13 mouse cellular contexts compared by ENCODE assay signal in the genomic region with DNA sequence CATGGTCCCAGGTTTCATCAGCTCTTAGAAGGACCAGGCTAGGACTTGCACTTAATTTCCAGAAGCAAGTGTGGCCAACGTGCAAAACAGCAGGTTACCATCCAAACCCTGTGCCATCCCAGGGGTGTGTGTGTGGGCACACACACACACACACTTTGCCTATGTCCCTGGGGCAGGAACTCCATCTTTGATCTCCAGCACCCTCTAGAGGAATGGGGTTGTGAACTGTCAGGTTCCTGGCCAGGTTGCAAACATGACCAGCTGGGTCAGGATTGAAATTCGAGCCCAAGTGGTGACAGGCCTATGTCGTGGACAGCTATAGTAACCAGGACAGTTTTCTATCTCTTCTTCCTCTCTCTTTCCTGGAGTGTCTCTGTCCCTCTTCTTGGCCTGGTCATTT. TPM values are rescaled to one million over a fixed set of nuclear protein-coding genes. Genes with fewer than 3 reads are reported as not detected.
DNase-seq lines count a peak whose midpoint lies in the region; ATAC-seq and TF ChIP-seq lines count a peak whose summit lies in the region.
"Had no signal": no experiment of that assay in that cellular context is flagged by ENCODE, and none has a peak within 500 bp of the region (broad histone marks: within the 10 kb centered on the region; RNA-seq: fewer than 3 reads in every experiment).

No protein-coding gene starts in this region.

- DNase-seq in heart, adult 18-20 months = peak; percentile 45 to 51
- no peak for DNase-seq in layer of hippocampus, adult 2 months (ENCODE audit: low spot score in 2 of 2)
- DNase-seq in layer of hippocampus, adult 11-12 months (ENCODE audit: low spot score) = no peak
- DNase-seq in 3T3-L1 (ENCODE audit: low read depth, low spot score) (peak; percentile 27), CH12.LX (ENCODE audit: extremely low read depth) (no peak)
- DNase-seq in cerebellum, adult 18-20 months = no peak
- DNase-seq: thymus, adult 18-20 months had no signal

- peaks cover 21% of the 10 kb centered on the region for H3K4me1 ChIP-seq in heart, embryonic 12.5 days (replicated peaks)
- H3K4me1 ChIP-seq in CH12.LX (ENCODE audit: control insufficient read depth in 1 of 2, insufficient read depth in 2 of 2) = peaks cover 8 to 41% of the 10 kb centered on the region in 2 experiments
- no peaks in the 10 kb centered on the region; the same call in 1 of the 2 replicates for H3K4me1 ChIP-seq in forebrain, embryonic 13.5 days
- H3K4me1 ChIP-seq: neural tube, embryonic 12.5 days had no signal

- TF ChIP-seq RAD21 in CH12.LX (IDR thresholded peaks at IDR 0.05; ENCODE audit: low read depth, low read length) = peak; percentile 44

- H3K9ac ChIP-seq in heart, embryonic 12.5 days = no peak overlapping the region
- no peak overlapping the region for H3K9ac ChIP-seq in CH12.LX (ENCODE audit: insufficient read depth, low read depth)
- H3K9ac ChIP-seq in forebrain, embryonic 13.5 days = no peak overlapping the region

- no peak overlapping the region for H3K4me2 ChIP-seq in heart, embryonic 12.5 days
- no peak overlapping the region for H3K4me2 ChIP-seq in CH12.LX (ENCODE audit: insufficient read depth, low read depth, poor library complexity, severe bottlenecking)
- H3K4me2 ChIP-seq in forebrain, embryonic 13.5 days = no peak overlapping the region
- H3K4me2 ChIP-seq: hindbrain, embryonic 12.5 days; neural tube, embryonic 12.5 days had no signal

- H3K9me3 ChIP-seq in heart, embryonic 12.5 days (replicated peaks) = no peaks in the 10 kb centered on the region
- no peaks in the 10 kb centered on the region for H3K9me3 ChIP-seq in CH12.LX (replicated peaks; ENCODE audit: low read length)
- H3K9me3 ChIP-seq in forebrain, embryonic 13.5 days (replicated peaks) = no peaks in the 10 kb centered on the region
- H3K9me3 ChIP-seq: hindbrain, embryonic 12.5 days; neural tube, embryonic 12.5 days had no signal

- H3K27me3 ChIP-seq in heart, embryonic 12.5 days (replicated peaks) = 0 out of 2 replicates have a peak, but pooled peaks cover 5% of the 10 kb centered on the region
- H3K27me3 ChIP-seq in CH12.LX (replicated peaks) = peaks cover 11% of the 10 kb centered on the region
- peaks cover under 1% of the 10 kb centered on the region; the same call in 1 of the 2 replicates for H3K27me3 ChIP-seq in forebrain, embryonic 13.5 days
- H3K27me3 ChIP-seq: neural tube, embryonic 12.5 days; Patski had no signal

- 31% methylated on average over 3 of the region's 3 CpGs for WGBS in heart, embryonic 12.5 days
- 49% methylated on average over 3 of the region's 3 CpGs for WGBS in forebrain, embryonic 13.5 days

- TF ChIP-seq POLR2A in CH12.LX (IDR thresholded peaks at IDR 0.05; ENCODE audit: low read depth, low read length) = no peak

- 0 out of 2 replicates have a peak, but pooled peaks have one; percentile 17 for TF ChIP-seq CTCF in layer of hippocampus, adult 2 months (conservative IDR thresholded peaks at IDR 0.05)
- TF ChIP-seq CTCF in CH12.LX (conservative IDR thresholded peaks at IDR 0.05 in 1 of 2, IDR thresholded peaks at IDR 0.05 in 1 of 2; ENCODE audit: low read depth in 2 of 2, low read length in 2 of 2) = peak in 1 of 2 experiments; percentile 49; a peak in 2 of 4 replicates

- H3K27ac ChIP-seq in heart, embryonic 12.5 days (ENCODE audit: poor library complexity, severe bottlenecking) = no peak overlapping the region
- H3K27ac ChIP-seq in layer of hippocampus, adult 2 months = no peak overlapping the region
- H3K27ac ChIP-seq in CH12.LX (ENCODE audit: insufficient read depth, low read depth) = no peak overlapping the region
- no peak overlapping the region for H3K27ac ChIP-seq in forebrain, embryonic 13.5 days
- H3K27ac ChIP-seq: hindbrain, embryonic 12.5 days; neural tube, embryonic 12.5 days had no signal

- in situ Hi-C loops in CH12.LX (cut with MboI; ENCODE audit: low pct_ligation_motif_present, low pct_unique_long_range_greater_than_20kb, low sequenced_read_pairs) = loop anchor here (10.0 kb wide), 2 partner anchors 96 to 184 kb away; no protein-coding TSS in a partner anchor

- no peak overlapping the region for H3K4me3 ChIP-seq in heart, embryonic 12.5 days
- no peak overlapping the region for H3K4me3 ChIP-seq in layer of hippocampus, adult 2 months
- H3K4me3 ChIP-seq in CH12.LX (replicated peaks in 1 of 3; ENCODE audit: low read depth in 2 of 3, low read length in 2 of 3, poor library complexity in 1 of 3) = no peak overlapping the region
- H3K4me3 ChIP-seq in forebrain, embryonic 13.5 days = no peak overlapping the region
- H3K4me3 ChIP-seq: hindbrain, embryonic 12.5 days; neural tube, embryonic 12.5 days had no signal

- no peaks in the 10 kb centered on the region for H3K79me2 ChIP-seq in CH12.LX (replicated peaks; ENCODE audit: control insufficient read depth, extremely low read depth, insufficient read depth, poor library complexity, severe bottlenecking)

- dilution Hi-C loops in CH12.LX (cut with MboI; ENCODE audit: extremely low pct_ligation_motif_present, extremely low pct_unique_long_range_greater_than_20kb, low sequenced_read_pairs) = no loop called here

- no peak for TF ChIP-seq EP300 in CH12.LX (IDR thresholded peaks at IDR 0.05; ENCODE audit: low read length)

- H3K36me3 ChIP-seq in heart, embryonic 12.5 days = no peaks in the 10 kb centered on the region
- no peaks in the 10 kb centered on the region for H3K36me3 ChIP-seq in CH12.LX (replicated peaks in 1 of 2; ENCODE audit: control insufficient read depth in 1 of 2, insufficient read depth in 1 of 2, low read length in 1 of 2)
- no peaks in the 10 kb centered on the region for H3K36me3 ChIP-seq in forebrain, embryonic 13.5 days (ENCODE audit: poor library complexity, severe bottlenecking)
- H3K36me3 ChIP-seq: hindbrain, embryonic 12.5 days; neural tube, embryonic 12.5 days had no signal

- no peak for ATAC-seq in heart, embryonic 12.5 days (ENCODE audit: insufficient number of reproducible peaks, low FRiP score)
- ATAC-seq in forebrain, embryonic 13.5 days = no peak
- ATAC-seq: intestine, embryonic 16.5 days; Patski had no signal

TF ChIP-seq in CH12.LX, 34 proteins besides CTCF, POLR2A, EP300 and RAD21:
- TF ChIP-seq JUN (IDR thresholded peaks at IDR 0.05; ENCODE audit: insufficient read depth, low read depth, low read length) = no peak
- no peak for TF ChIP-seq UBTF (IDR thresholded peaks at IDR 0.05; ENCODE audit: low read depth, low read length)
- no peak for TF ChIP-seq MAZ (IDR thresholded peaks at IDR 0.05; ENCODE audit: low read depth, low read length)
- TF ChIP-seq JUND (conservative IDR thresholded peaks at IDR 0.05; ENCODE audit: low read depth, low read length) = no peak
- TF ChIP-seq GABPA (IDR thresholded peaks at IDR 0.05; ENCODE audit: insufficient replicate concordance, low read depth, low read length) = no peak
- no peak for TF ChIP-seq NELFE (IDR thresholded peaks at IDR 0.05; ENCODE audit: low read depth, low read length)
- TF ChIP-seq TBP (conservative IDR thresholded peaks at IDR 0.05; ENCODE audit: low read depth, low read length) = no peak
- no peak for TF ChIP-seq CHD1 (IDR thresholded peaks at IDR 0.05; ENCODE audit: low read depth, low read length)
- no peak for TF ChIP-seq MEF2A (IDR thresholded peaks at IDR 0.05; ENCODE audit: borderline replicate concordance, low read depth, low read length)
- TF ChIP-seq USF1 (IDR thresholded peaks at IDR 0.05; ENCODE audit: low read depth, low read length) = no peak
- no peak for TF ChIP-seq SIN3A (IDR thresholded peaks at IDR 0.05; ENCODE audit: low read length)
- no peak for TF ChIP-seq USF2 (conservative IDR thresholded peaks at IDR 0.05; ENCODE audit: low read depth, low read length)
- no peak for TF ChIP-seq MXI1 (IDR thresholded peaks at IDR 0.05; ENCODE audit: low read depth, low read length)
- no peak for TF ChIP-seq TCF12 (IDR thresholded peaks at IDR 0.05; ENCODE audit: low read depth, low read length)
- no peak for TF ChIP-seq HCFC1 (IDR thresholded peaks at IDR 0.05; ENCODE audit: low read depth, low read length)
- TF ChIP-seq POLR2AphosphoS2 (IDR thresholded peaks at IDR 0.05; ENCODE audit: low read depth, low read length) = no peak
- TF ChIP-seq RCOR1 (conservative IDR thresholded peaks at IDR 0.05; ENCODE audit: low read depth, low read length) = no peak
- no peak for TF ChIP-seq ZNF384 (IDR thresholded peaks at IDR 0.05; ENCODE audit: low read depth, low read length)
- TF ChIP-seq ZKSCAN1 (IDR thresholded peaks at IDR 0.05; ENCODE audit: borderline replicate concordance, low read depth, low read length) = no peak

RNA-seq across cellular contexts. Expression of a gene that starts 6.7 kb away (rescaled TPM):
- 100 to 1,000 TPM; 233 to 240 TPM for total RNA-seq in heart, adult 18-20 months (2021)
- 6.5 and 6.9 TPM in 2 replicates for polyA plus RNA-seq in heart, embryonic 12.5 days (2016; fragmentation: Nextera tagmentation; extraction: Ambion mirVana)
- total RNA-seq in layer of hippocampus, adult 2 months (2021) = 10 to 100 TPM; 76.3 to 77.9 TPM
- 21.5 and 50.0 TPM in 2 replicates for total RNA-seq in CH12.LX (2012; rRNA removed)
- 15.5 and 17.2 TPM in 2 replicates for total RNA-seq in CH12.LX (2014; rRNA removed)
- polyA plus RNA-seq in CH12.LX (2012; ENCODE audit: insufficient read length, low read depth) = 15.3 and 16.5 TPM in 2 replicates
- 2.7 and 3.7 TPM in 2 replicates for polyA plus RNA-seq in forebrain, embryonic 13.5 days (2015; fragmentation: Nextera tagmentation; extraction: Ambion mirVana)

Comparison
In these comparisons a context has a peak if more than half of its experiments do, and no peak if none do; other contexts are left out.
1. DNase-seq: peak in heart, adult 18-20 months (2 of 2) and 3T3-L1 (single experiment); none in layer of hippocampus, adult 2 months (0 of 2), layer of hippocampus, adult 11-12 months (single experiment), CH12.LX (single experiment) and cerebellum, adult 18-20 months (0 of 2).